Mouse (Mus musculus): ENCODE results near the gene Tnni2. TPM values are rescaled to one million over a fixed set of nuclear protein-coding genes. Genes with fewer than 3 reads are reported as not detected.
A peak's percentile ranks its signal among the peaks of the same experiment; 100 is the strongest.

Tnni2 gene
- polyA plus RNA-seq, 1 experiment, result 223 TPM

DNA sequence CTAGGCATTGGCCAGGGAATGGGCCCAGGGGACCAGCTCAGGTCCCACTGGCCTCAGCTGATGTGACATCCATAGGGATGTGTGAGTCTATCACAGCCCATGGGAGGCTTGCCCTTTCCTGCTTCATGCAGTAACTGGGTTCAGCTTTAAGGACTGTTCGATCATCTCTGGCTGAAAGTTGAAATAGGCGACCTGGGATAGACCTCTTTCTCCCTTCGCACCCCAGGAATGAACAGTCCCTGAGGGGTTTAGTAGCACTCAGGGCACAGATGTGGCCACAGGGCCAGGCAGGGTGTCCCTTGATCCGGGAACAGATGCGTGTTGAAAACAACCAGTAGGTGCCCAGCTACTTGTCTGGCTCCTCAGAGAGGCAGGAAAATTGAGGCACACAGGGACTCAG is 34.7 kb downstream of the Tnni2 start:
- 74% methylated on average over 5 of the region's 5 CpGs for WGBS
- Histone ChIP-seq H3K4me1 (ENCODE audit: control insufficient read depth, insufficient read depth, low read length) (0 out of 2 replicates have a peak, but pooled peaks cover 3% of the 10 kb centered on the region), H3K4me3 (replicated peaks; ENCODE audit: extremely low read depth, low read depth, low read length) (peak overlapping the region; percentile 10)
- TF ChIP-seq CTCF (IDR thresholded peaks at IDR 0.05; ENCODE audit: insufficient read depth, low read length), result no peak
- no peak for TF ChIP-seq POLR2A (IDR thresholded peaks at IDR 0.05; ENCODE audit: borderline replicate concordance, extremely low read depth, low read depth, low read length)
- DNase-seq, result no peak

DNA sequence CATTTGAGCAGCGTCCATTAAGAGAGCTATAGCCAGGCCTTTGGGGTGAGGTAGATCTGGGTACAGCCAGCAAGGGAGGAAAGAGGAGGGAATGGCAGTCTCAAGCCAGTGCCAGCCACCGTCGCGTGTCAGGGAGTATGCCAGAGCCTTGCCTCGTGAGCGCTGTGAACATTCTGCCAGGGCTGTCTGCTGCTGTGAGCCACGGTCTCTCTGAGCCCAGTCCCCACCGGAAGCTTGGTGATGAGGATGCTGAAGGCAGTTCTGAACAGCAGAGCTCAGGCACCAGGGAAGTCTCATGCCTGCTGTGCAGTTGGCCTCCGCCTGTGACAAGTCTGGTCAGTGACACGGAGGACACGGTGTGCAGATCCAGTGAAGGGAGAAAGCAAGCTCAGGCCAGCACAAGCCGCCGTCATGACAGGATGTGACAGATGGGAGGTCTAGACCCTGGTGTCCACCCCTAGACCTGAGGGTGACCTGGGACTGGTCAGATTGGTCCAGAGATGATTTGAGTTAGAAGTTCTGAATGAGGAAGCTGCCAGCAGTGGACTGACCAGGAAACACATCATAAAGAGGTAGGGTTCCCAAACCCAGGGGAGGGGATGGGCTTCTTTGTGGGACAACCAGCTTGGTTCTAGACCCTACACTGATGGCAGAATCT is 35.3 kb downstream of the Tnni2 start:
- Histone ChIP-seq H3K4me1 (ENCODE audit: control insufficient read depth, insufficient read depth, low read length) (no peaks in the 10 kb centered on the region), H3K4me3 (replicated peaks; ENCODE audit: extremely low read depth, low read depth, low read length) (peak overlapping the region; percentile 4)
- 60% methylated on average over 13 of the region's 13 CpGs for WGBS
- DNase-seq, result no peak
- TF ChIP-seq CTCF (IDR thresholded peaks at IDR 0.05; ENCODE audit: insufficient read depth, low read length) (no peak), POLR2A (IDR thresholded peaks at IDR 0.05; ENCODE audit: borderline replicate concordance, extremely low read depth, low read depth, low read length) (no peak)

GRCm38 (mm10) chr7:142478001-142478400 is 36.4 kb downstream of the Tnni2 start:
- 75% methylated on average over 6 of the region's 6 CpGs for WGBS
- no peak for DNase-seq
- Histone ChIP-seq H3K4me3 (replicated peaks; ENCODE audit: extremely low read depth, low read depth, low read length) (no peak overlapping the region), H3K4me1 (ENCODE audit: control insufficient read depth, insufficient read depth, low read length) (no peaks in the 10 kb centered on the region)
- no peak for TF ChIP-seq CTCF (IDR thresholded peaks at IDR 0.05; ENCODE audit: insufficient read depth, low read length)

DNA sequence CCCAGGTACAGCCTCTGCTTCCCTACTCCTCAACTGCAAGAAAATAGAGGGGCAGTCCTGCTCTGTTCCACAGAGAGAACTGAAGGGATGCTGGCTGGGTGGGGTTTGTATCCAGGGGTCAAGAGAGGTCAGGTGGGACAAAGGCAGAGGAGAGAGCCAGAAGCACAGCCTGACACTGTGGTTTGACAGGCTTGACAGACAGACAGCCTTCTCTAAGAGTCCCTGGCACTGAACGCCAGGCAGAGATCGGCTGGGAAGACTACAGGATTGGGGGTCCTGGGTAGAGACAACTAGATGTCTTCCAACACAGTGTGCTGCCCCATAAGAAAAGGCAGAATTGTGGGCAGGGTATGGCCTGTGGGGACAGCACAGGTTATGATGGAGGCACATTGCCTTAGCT is 37.0 kb downstream of the Tnni2 start:
- Histone ChIP-seq H3K4me1 (ENCODE audit: control insufficient read depth, insufficient read depth, low read length) (no peaks in the 10 kb centered on the region), H3K4me3 (replicated peaks; ENCODE audit: extremely low read depth, low read depth, low read length) (no peak overlapping the region)
- no peak for DNase-seq
- TF ChIP-seq POLR2A (IDR thresholded peaks at IDR 0.05; ENCODE audit: borderline replicate concordance, extremely low read depth, low read depth, low read length) (no peak), CTCF (IDR thresholded peaks at IDR 0.05; ENCODE audit: insufficient read depth, low read length) (no peak)
- WGBS, result 73% methylated on average over 2 of the region's 2 CpGs

DNA sequence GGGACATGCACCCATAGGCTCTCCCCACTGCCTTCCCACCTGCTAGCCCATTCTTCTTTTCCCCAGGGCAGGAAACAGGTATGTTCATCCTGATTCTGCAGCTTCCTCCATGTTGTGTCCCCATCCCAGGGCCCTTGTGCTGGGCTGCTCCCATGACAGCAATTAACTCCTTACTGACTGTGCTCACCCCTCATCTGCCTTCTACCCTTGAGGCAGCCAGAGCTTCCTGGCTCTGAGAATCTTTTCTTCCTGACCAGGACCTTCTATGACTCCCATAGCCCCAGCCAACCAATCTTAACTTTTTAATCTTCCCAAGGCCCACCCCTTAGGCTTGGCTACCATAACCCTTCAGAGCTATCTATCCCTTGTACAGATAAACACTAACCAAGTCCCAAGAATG is 37.7 kb downstream of the Tnni2 start:
- Histone ChIP-seq H3K4me3 (replicated peaks; ENCODE audit: extremely low read depth, low read depth, low read length) (no peak overlapping the region), H3K4me1 (ENCODE audit: control insufficient read depth, insufficient read depth, low read length) (no peaks in the 10 kb centered on the region)
- TF ChIP-seq POLR2A (IDR thresholded peaks at IDR 0.05; ENCODE audit: borderline replicate concordance, extremely low read depth, low read depth, low read length) (no peak), CTCF (IDR thresholded peaks at IDR 0.05; ENCODE audit: insufficient read depth, low read length) (no peak)
- DNase-seq, result no peak

DNA sequence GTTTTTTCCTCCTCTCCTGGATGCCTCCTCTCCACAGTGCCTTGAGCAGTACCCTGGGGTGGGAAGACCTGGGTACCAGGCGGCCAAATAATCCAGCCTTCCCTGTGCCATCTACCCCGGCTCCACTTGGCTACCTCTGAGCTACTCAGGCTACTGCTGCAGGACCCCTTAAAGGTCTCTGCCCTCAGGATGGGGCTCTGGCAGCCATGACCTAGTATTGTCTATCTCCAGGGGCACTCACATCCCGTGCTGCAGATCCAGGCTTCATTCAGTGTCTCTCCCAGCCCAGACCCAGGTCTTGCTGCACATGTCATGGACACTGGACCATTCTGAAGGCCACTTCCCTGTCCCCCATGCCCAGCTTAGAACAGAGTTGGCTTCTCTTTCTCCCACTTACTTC is 38.3 kb downstream of the Tnni2 start:
- DNase-seq, result no peak
- Histone ChIP-seq H3K4me1 (ENCODE audit: control insufficient read depth, insufficient read depth, low read length) (no peaks in the 10 kb centered on the region), H3K4me3 (replicated peaks; ENCODE audit: extremely low read depth, low read depth, low read length) (no peak overlapping the region)
- 89% methylated on average over 3 of the region's 3 CpGs for WGBS
- TF ChIP-seq CTCF (IDR thresholded peaks at IDR 0.05; ENCODE audit: insufficient read depth, low read length), result no peak
- TF ChIP-seq POLR2A (IDR thresholded peaks at IDR 0.05; ENCODE audit: borderline replicate concordance, extremely low read depth, low read depth, low read length), result no peak

DNA sequence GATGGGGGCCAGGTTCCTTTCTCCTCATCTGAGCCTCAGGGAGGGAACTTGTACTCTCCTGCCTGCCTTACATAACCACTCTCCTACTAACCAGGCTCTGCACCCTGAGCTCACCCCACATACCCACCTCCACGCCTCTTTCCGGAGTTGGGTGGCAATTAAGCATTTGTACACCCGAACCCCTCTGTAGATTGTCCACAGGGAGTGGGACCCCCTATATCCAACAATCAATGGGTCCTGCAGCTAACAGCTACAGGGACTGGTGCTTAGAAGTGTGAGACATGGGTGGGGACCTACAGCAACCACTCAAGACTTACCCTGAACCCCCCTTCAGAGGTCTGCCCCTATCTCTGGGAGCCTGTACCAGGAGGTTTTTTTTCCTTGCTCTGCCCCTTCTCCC is 39.1 kb downstream of the Tnni2 start:
- DNase-seq, result no peak
- TF ChIP-seq POLR2A (IDR thresholded peaks at IDR 0.05; ENCODE audit: borderline replicate concordance, extremely low read depth, low read depth, low read length) (no peak), CTCF (IDR thresholded peaks at IDR 0.05; ENCODE audit: insufficient read depth, low read length) (no peak)
- H3K4me1 ChIP-seq (ENCODE audit: control insufficient read depth, insufficient read depth, low read length), result no peaks in the 10 kb centered on the region
- H3K4me3 ChIP-seq (replicated peaks; ENCODE audit: extremely low read depth, low read depth, low read length), result no peak overlapping the region
- 91% methylated on average over 3 of the region's 3 CpGs for WGBS

DNA sequence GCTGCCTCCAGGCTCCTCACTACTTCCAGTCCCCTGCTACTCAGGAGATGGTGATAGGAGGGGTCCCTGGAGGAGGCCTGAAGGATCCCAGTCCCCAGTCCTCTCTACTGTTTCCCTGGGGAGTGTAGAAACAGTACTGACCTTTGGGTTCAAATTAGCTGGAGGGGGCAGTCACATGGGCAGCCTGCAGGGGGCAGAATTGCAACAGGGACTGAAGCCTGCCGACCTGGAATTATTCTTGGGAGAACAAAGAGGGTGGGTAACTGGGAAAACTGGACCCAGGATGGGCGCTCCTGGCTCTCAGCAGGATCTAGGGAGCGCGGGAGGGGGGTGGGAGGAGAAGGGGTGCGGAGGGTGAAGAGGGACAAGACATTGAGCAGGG is 39.6 kb downstream of the Tnni2 start:
- peak; percentile 52 for DNase-seq
- Histone ChIP-seq H3K4me3 (replicated peaks; ENCODE audit: extremely low read depth, low read depth, low read length) (no peak overlapping the region), H3K4me1 (ENCODE audit: control insufficient read depth, insufficient read depth, low read length) (no peaks in the 10 kb centered on the region)
- no peak for TF ChIP-seq POLR2A (IDR thresholded peaks at IDR 0.05; ENCODE audit: borderline replicate concordance, extremely low read depth, low read depth, low read length)
- peak; percentile 53 for TF ChIP-seq CTCF (IDR thresholded peaks at IDR 0.05; ENCODE audit: insufficient read depth, low read length)
- 24% methylated on average over 5 of the region's 5 CpGs for WGBS

- 16% methylated on average over 22 of the region's 22 CpGs for WGBS
- Histone ChIP-seq H3K4me3 (replicated peaks; ENCODE audit: extremely low read depth, low read depth, low read length) (no peak overlapping the region), H3K4me1 (ENCODE audit: control insufficient read depth, insufficient read depth, low read length) (no peaks in the 10 kb centered on the region)
- DNase-seq, result no peak
- TF ChIP-seq POLR2A (IDR thresholded peaks at IDR 0.05; ENCODE audit: borderline replicate concordance, extremely low read depth, low read depth, low read length) (no peak), CTCF (IDR thresholded peaks at IDR 0.05; ENCODE audit: insufficient read depth, low read length) (no peak)
Observed at GRCm38 (mm10) chr7:142481568-142482255, 40.1 kb downstream of the Tnni2 start.

DNA sequence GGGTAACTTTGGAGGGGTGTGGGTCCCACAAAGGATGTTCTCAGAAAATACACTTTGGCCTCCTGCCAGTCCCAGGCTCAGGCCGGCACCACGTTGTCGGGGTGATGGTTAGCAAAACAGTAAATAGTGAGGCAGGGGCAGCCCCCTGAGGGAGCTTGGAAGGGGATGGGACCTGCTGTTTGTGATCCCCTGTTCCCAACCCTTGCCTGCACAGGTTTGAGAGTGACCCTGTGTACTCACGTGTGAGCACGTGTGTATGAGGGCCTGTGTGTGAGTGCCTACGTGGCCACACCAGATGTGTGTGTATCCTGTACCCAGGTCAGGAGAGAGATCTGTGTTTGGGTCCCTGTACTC is 40.6 kb downstream of the Tnni2 start:
- no peak for DNase-seq
- WGBS, result 28% methylated on average over 6 of the region's 6 CpGs
- H3K4me1 ChIP-seq (ENCODE audit: control insufficient read depth, insufficient read depth, low read length), result no peaks in the 10 kb centered on the region
- TF ChIP-seq CTCF (IDR thresholded peaks at IDR 0.05; ENCODE audit: insufficient read depth, low read length) (no peak), POLR2A (IDR thresholded peaks at IDR 0.05; ENCODE audit: borderline replicate concordance, extremely low read depth, low read depth, low read length) (no peak)
- H3K4me3 ChIP-seq (replicated peaks; ENCODE audit: extremely low read depth, low read depth, low read length), result no peak overlapping the region

Data from lung, adult 2 months (tissue).